In the genomic region with DNA sequence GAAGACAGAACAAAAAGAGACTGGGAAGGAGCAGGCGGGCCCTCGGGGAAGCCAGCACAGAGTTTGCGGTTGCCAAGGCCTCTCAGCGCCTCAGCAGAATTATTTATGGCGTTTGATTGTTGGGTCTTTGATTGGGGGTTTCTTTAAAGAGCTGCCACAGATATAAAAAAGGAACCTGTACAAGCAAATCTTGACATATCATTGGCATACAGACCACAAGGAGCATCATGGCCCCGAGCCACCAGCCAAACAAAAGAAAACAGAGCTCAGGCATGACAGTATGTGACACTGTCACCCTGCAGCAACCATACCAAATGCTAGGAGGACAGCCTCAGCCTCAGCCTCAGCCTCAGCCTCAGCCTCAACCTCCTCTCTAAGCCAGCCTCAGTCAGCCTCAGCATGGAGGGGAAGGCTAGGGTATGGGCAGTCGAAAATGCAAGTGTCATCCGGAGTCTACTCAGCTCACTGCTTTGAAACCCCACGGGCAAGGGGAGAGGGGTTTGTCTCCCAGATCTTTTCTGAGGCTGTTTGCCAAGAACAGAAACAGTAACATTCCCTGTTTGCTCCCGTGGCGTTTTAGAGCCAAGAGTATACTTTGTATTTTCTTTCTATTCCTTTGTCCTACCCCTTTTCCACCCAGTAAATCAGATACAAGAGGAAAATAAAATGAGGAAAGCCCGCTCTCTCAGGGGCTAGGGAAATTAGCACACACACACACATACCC, we compare ENCODE assay signal across 17 mouse cellular contexts.
DNase-seq lines count a peak whose midpoint lies in the region; ATAC-seq and TF ChIP-seq lines count a peak whose summit lies in the region.
"Had no signal": no experiment of that assay in that cellular context is flagged by ENCODE, and none has a peak within 500 bp of the region (broad histone marks: within the 10 kb centered on the region; RNA-seq: fewer than 3 reads in every experiment).

No protein-coding gene starts in this region.

- TF ChIP-seq CTCF in lung, embryonic 14.5 days (IDR thresholded peaks at IDR 0.05; ENCODE audit: low read depth): no peak

- no peak overlapping the region for H3K4me2 ChIP-seq in lung, embryonic 14.5 days
- H3K4me2 ChIP-seq in forebrain, embryonic 11.5 days (ENCODE audit: low read depth, low read length, severe bottlenecking): no peak overlapping the region
- H3K4me2 ChIP-seq in hindbrain, embryonic 12.5 days (replicated peaks): no peak overlapping the region
- no peak overlapping the region for H3K4me2 ChIP-seq in midbrain, embryonic 16.5 days (ENCODE audit: low read length)
- no peak overlapping the region for H3K4me2 ChIP-seq in liver, embryonic 12.5 days

- peak; percentile 57 for DNase-seq in lung, embryonic 14.5 days
- DNase-seq in lung, postnatal 25 days (ENCODE audit: low spot score): no peak
- DNase-seq in forebrain, embryonic 11.5 days (ENCODE audit: low spot score): no peak
- DNase-seq in c-Kit-positive CD71-positive TER-119-positive erythroid progenitor cells, embryonic 14.5 days (ENCODE audit: low spot score): no peak
- DNase-seq in urinary bladder, postnatal 10 days (ENCODE audit: low spot score): no peak
- DNase-seq: adrenal gland, adult 2 months; embryo, embryonic 11 days; heart, adult 11 months; heart, postnatal 14 days; kidney, adult 9 months; right cerebral cortex, postnatal 25 days had no signal

- no peaks in the 10 kb centered on the region for H3K27me3 ChIP-seq in lung, embryonic 14.5 days (ENCODE audit: insufficient read depth, low read length)
- H3K27me3 ChIP-seq in forebrain, embryonic 11.5 days (ENCODE audit: control insufficient read depth, insufficient read depth, low read length): no peaks in the 10 kb centered on the region
- H3K27me3 ChIP-seq in hindbrain, embryonic 12.5 days: peaks cover 12% of the 10 kb centered on the region; the same call in 1 of the 2 replicates
- no peaks in the 10 kb centered on the region for H3K27me3 ChIP-seq in midbrain, embryonic 16.5 days (ENCODE audit: control insufficient read depth, insufficient read depth, low read depth, low read length)
- peaks cover 3% of the 10 kb centered on the region for H3K27me3 ChIP-seq in liver, embryonic 12.5 days (replicated peaks)

- no peak overlapping the region for H3K4me3 ChIP-seq in lung, embryonic 14.5 days (ENCODE audit: low read depth, low read length)
- no peak overlapping the region for H3K4me3 ChIP-seq in forebrain, embryonic 11.5 days (ENCODE audit: low read depth, low read length)
- H3K4me3 ChIP-seq in hindbrain, embryonic 12.5 days: no peak overlapping the region
- H3K4me3 ChIP-seq in midbrain, embryonic 16.5 days (ENCODE audit: low read depth, low read length): no peak overlapping the region
- no peak overlapping the region for H3K4me3 ChIP-seq in liver, embryonic 12.5 days
- H3K4me3 ChIP-seq: left cerebral cortex, adult 2 months had no signal

- peak; percentile 49 for ATAC-seq in lung, embryonic 14.5 days (ENCODE audit: insufficient read depth)
- no peak for ATAC-seq in forebrain, embryonic 11.5 days (replicated peaks; ENCODE audit: low FRiP score)
- ATAC-seq in hindbrain, embryonic 12.5 days (ENCODE audit: low FRiP score): peak; percentile 32; the same call in 1 of the 2 replicates
- ATAC-seq in midbrain, embryonic 16.5 days: peak; percentile 29; the same call in 1 of the 2 replicates
- ATAC-seq in liver, embryonic 12.5 days: no peak
- ATAC-seq: Patski had no signal

- no peak overlapping the region for H3K9ac ChIP-seq in lung, embryonic 14.5 days
- H3K9ac ChIP-seq in forebrain, embryonic 11.5 days (ENCODE audit: low read length): no peak overlapping the region; the same call in 1 of the 2 replicates
- H3K9ac ChIP-seq in hindbrain, embryonic 12.5 days: no peak overlapping the region
- H3K9ac ChIP-seq in midbrain, embryonic 16.5 days (ENCODE audit: low read depth, low read length): 0 out of 2 replicates have a peak overlapping the region, but pooled peaks have one; percentile 43
- H3K9ac ChIP-seq in liver, embryonic 12.5 days: no peak overlapping the region

- no peaks in the 10 kb centered on the region for H3K9me3 ChIP-seq in lung, embryonic 14.5 days (ENCODE audit: low read depth, low read length)
- H3K9me3 ChIP-seq in forebrain, embryonic 11.5 days (ENCODE audit: control insufficient read depth, low read length): no peaks in the 10 kb centered on the region
- no peaks in the 10 kb centered on the region for H3K9me3 ChIP-seq in hindbrain, embryonic 12.5 days (replicated peaks)
- no peaks in the 10 kb centered on the region for H3K9me3 ChIP-seq in midbrain, embryonic 16.5 days (replicated peaks; ENCODE audit: control insufficient read depth, low read length, poor library complexity, severe bottlenecking)
- H3K9me3 ChIP-seq in liver, embryonic 12.5 days (replicated peaks): no peaks in the 10 kb centered on the region

- H3K36me3 ChIP-seq in lung, embryonic 14.5 days (ENCODE audit: insufficient read depth): no peaks in the 10 kb centered on the region
- no peaks in the 10 kb centered on the region for H3K36me3 ChIP-seq in forebrain, embryonic 11.5 days (ENCODE audit: control insufficient read depth, insufficient read depth, low read length)
- no peaks in the 10 kb centered on the region for H3K36me3 ChIP-seq in hindbrain, embryonic 12.5 days
- H3K36me3 ChIP-seq in midbrain, embryonic 16.5 days (ENCODE audit: control insufficient read depth, insufficient read depth, low read length): no peaks in the 10 kb centered on the region; the same call in 1 of the 2 replicates
- no peaks in the 10 kb centered on the region for H3K36me3 ChIP-seq in liver, embryonic 12.5 days

- no peaks in the 10 kb centered on the region for H3K4me1 ChIP-seq in lung, embryonic 14.5 days (ENCODE audit: insufficient read depth)
- peaks cover 7% of the 10 kb centered on the region; the same call in 1 of the 2 replicates for H3K4me1 ChIP-seq in forebrain, embryonic 11.5 days (replicated peaks; ENCODE audit: control insufficient read depth, insufficient read depth, low read length)
- peaks cover 21% of the 10 kb centered on the region for H3K4me1 ChIP-seq in hindbrain, embryonic 12.5 days
- peaks cover 31% of the 10 kb centered on the region for H3K4me1 ChIP-seq in midbrain, embryonic 16.5 days (ENCODE audit: control insufficient read depth, insufficient read depth, low read length)
- H3K4me1 ChIP-seq in liver, embryonic 12.5 days: no peaks in the 10 kb centered on the region

- 45% methylated on average over 12 of the region's 12 CpGs for WGBS in lung, embryonic 14.5 days
- WGBS in forebrain, embryonic 11.5 days: 80% methylated on average over 12 of the region's 12 CpGs
- WGBS in hindbrain, embryonic 12.5 days: 43% methylated on average over 12 of the region's 12 CpGs
- 28% methylated on average over 12 of the region's 12 CpGs for WGBS in midbrain, embryonic 16.5 days
- WGBS in liver, embryonic 12.5 days (ENCODE audit: insufficient replicate concordance): 60% methylated on average over 12 of the region's 12 CpGs

- no peak overlapping the region for H3K27ac ChIP-seq in lung, embryonic 14.5 days (ENCODE audit: low read depth)
- peak overlapping the region; percentile 19; the same call in 1 of the 2 replicates for H3K27ac ChIP-seq in forebrain, embryonic 11.5 days (ENCODE audit: low read depth, low read length)
- H3K27ac ChIP-seq in hindbrain, embryonic 12.5 days: peak overlapping the region; percentile 58
- peak overlapping the region; percentile 83 for H3K27ac ChIP-seq in midbrain, embryonic 16.5 days (ENCODE audit: low read length)
- H3K27ac ChIP-seq in liver, embryonic 12.5 days: no peak overlapping the region
- H3K27ac ChIP-seq: left cerebral cortex, adult 2 months; macrophage had no signal

Comparison
In these comparisons a context has a peak if more than half of its experiments do, and no peak if none do; other contexts are left out.
1. ATAC-seq: peak in lung, embryonic 14.5 days (single experiment), hindbrain, embryonic 12.5 days (single experiment) and midbrain, embryonic 16.5 days (single experiment); none in forebrain, embryonic 11.5 days (single experiment) and liver, embryonic 12.5 days (single experiment).
2. H3K27ac ChIP-seq: peak in forebrain, embryonic 11.5 days (single experiment), hindbrain, embryonic 12.5 days (single experiment) and midbrain, embryonic 16.5 days (single experiment); none in lung, embryonic 14.5 days (single experiment) and liver, embryonic 12.5 days (single experiment).